Mouse (Mus musculus): ENCODE data around the gene Tcap. TPM values are rescaled to one million over a fixed set of nuclear protein-coding genes. Genes with fewer than 3 reads are reported as not detected.

Tcap gene
- polyA plus RNA-seq, 1 experiment = not detected

DNA sequence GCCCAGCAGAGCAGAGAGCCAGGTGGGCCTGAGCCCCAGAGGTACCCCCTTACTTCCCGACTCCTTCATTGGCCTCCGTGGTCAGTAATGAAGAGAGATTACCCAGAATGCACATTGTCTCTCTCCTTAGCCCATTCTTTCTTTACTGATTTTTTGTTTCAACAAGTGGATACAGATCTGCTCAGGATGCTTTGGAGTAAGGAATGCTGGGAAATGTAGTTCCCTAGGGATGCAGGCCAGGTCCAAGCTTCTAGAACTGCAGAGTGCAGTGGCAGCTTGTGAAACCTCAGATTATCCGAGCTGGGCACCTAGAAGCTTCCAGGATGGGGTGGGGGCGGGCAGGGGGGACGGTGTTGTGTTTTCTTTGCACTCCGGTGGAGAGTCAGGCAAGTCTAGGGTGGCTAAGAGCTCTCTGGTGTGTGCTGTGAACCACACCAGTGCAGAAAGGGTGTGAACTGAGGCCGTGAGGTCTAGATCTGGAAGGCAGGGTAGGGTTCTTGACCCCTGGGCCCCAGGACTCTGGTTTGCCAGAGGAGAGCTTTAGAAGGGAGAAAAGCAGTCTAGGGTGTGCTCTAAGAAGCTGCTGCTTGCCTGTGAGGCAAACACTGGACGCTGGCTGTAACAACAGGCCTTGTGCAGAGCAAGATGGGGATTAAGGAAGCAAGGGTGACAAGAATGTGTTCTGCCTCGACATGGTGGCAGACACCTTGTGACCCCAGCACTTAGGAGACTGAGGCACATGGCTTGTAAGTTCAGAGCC is 48.3 kb downstream of the Tcap start:
- Histone ChIP-seq H3K36me3 (ENCODE audit: control insufficient read depth) (peaks cover 3% of the 10 kb centered on the region; the same call in 1 of the 2 replicates), H3K4me3 (replicated peaks) (no peak overlapping the region), H3K4me1 (ENCODE audit: control insufficient read depth) (no peaks in the 10 kb centered on the region), H3K9me3 (ENCODE audit: control insufficient read depth, low read length) (no peaks in the 10 kb centered on the region), H3K27me3 (ENCODE audit: control insufficient read depth) (no peaks in the 10 kb centered on the region)
- TF ChIP-seq TAL1 (IDR thresholded peaks at IDR 0.05; ENCODE audit: low read length) = no peak
- TF ChIP-seq GATA1 (IDR thresholded peaks at IDR 0.05; ENCODE audit: low read length) = no peak

Other genes with a start within 250 kb of the Tcap start
- 0.25 and 0.28 TPM in 2 replicates for gene Fbxl20, start 233.4 kb upstream of the Tcap start, polyA plus RNA-seq (2012)
- 1.0 and 1.1 TPM in 2 replicates for gene Med1, start 190.5 kb upstream of the Tcap start, polyA plus RNA-seq (2012)
- 1.6 and 1.8 TPM in 2 replicates for gene Cdk12, start 180.8 kb upstream of the Tcap start, polyA plus RNA-seq (2012)
- not detected in 2 replicates for gene Neurod2, start 54.2 kb upstream of the Tcap start, polyA plus RNA-seq (2012)
- gene Ppp1r1b, start 35.4 kb upstream of the Tcap start, polyA plus RNA-seq (2012) = 0.02 TPM in 1 of 2 replicates, not detected in the other
- 1.2 and 1.7 TPM in 2 replicates for gene Stard3, start 25.4 kb upstream of the Tcap start, polyA plus RNA-seq (2012)
- not detected in 2 replicates for gene Pnmt, start 2.6 kb downstream of the Tcap start, polyA plus RNA-seq (2012)
- gene Pgap3, start 16.7 kb downstream of the Tcap start, polyA plus RNA-seq (2012) = 0.91 and 1.1 TPM in 2 replicates
- 0.01 TPM in 1 of 2 replicates, not detected in the other for gene Erbb2, start 28.7 kb downstream of the Tcap start, polyA plus RNA-seq (2012)
- 3.1 and 4.4 TPM in 2 replicates for gene Mien1, start 55.2 kb downstream of the Tcap start, polyA plus RNA-seq (2012)
- gene Grb7, start 62.6 kb downstream of the Tcap start, polyA plus RNA-seq (2012) = 0.11 and 0.13 TPM in 2 replicates
- not detected in 2 replicates for gene Ikzf3, start 162.2 kb downstream of the Tcap start, polyA plus RNA-seq (2012)
- gene Zpbp2, start 167.3 kb downstream of the Tcap start, polyA plus RNA-seq (2012) = 0.08 and 0.09 TPM in 2 replicates
- gene Ormdl3, start 203.6 kb downstream of the Tcap start, polyA plus RNA-seq (2012) = 13.5 and 13.6 TPM in 2 replicates
- gene Lrrc3c, start 214.5 kb downstream of the Tcap start, polyA plus RNA-seq (2012) = not detected in 2 replicates
- not detected in 2 replicates for gene Gm12355, start 241.8 kb downstream of the Tcap start, polyA plus RNA-seq (2012)
- not detected in 2 replicates for gene Gsdma3, start 242.5 kb downstream of the Tcap start, polyA plus RNA-seq (2012)